Mouse (Mus musculus) A20 (cell line): ENCODE measurements at regions not wholly inside any gene's neighbourhood (a gene's known extent, or its start where the extent isn't known, plus 50 kb on each side); places are given as distances from the start of the nearest gene placed in this dataset.
A peak's percentile ranks its signal among the peaks of the same experiment; 100 is the strongest.

Source experiments
- DNase-seq: peaks from one replicate; pipeline ENCODE4 v3.0.0-alpha.2; 2011; ENCODE audit warnings: low read depth, low spot score

- no peak for DNase-seq
These were observed 52.4 kb upstream of the Olfr291 start for GRCm38 (mm10) chr7:84800966-84801365.

GRCm38 (mm10) chr7:84794655-84795054 is 58.7 kb upstream of the Olfr291 start:
- DNase-seq, result peak; percentile 36

- DNase-seq, result peak; percentile 93
These were observed 74.0 kb upstream of the Olfr291 start for GRCm38 (mm10) chr7:84779276-84779825.

GRCm38 (mm10) chr7:84777696-84778095 is 75.7 kb upstream of the Olfr291 start:
- DNase-seq, result peak; percentile 12

GRCm38 (mm10) chr7:84756261-84756660 is 66.5 kb upstream of the Zfand6 start:
- no peak for DNase-seq

- DNase-seq, result no peak
These were observed 63.6 kb upstream of the Zfand6 start for GRCm38 (mm10) chr7:84753361-84753760.

GRCm38 (mm10) chr7:84749434-84750301 is 59.9 kb upstream of the Zfand6 start:
- peak; percentile 26 for DNase-seq

- no peak for DNase-seq
These were observed 58.1 kb upstream of the Zfand6 start for GRCm38 (mm10) chr7:84747847-84748246.

GRCm38 (mm10) chr7:84744321-84745070 is 54.7 kb upstream of the Zfand6 start:
- no peak for DNase-seq

GRCm38 (mm10) chr7:84739965-84740390 is 50.2 kb upstream of the Zfand6 start:
- peak; percentile 16 for DNase-seq
